Mouse (Mus musculus) spleen, postnatal 10 days (tissue): ENCODE results near the gene Slc16a1.
A peak's percentile ranks its signal among the peaks of the same experiment; 100 is the strongest.
"Not testable (repeated sequence)": the region's sequence is repeated elsewhere in the genome, so short reads cannot be mapped to it uniquely, and the experiment has no call there.

Source experiments
- DNase-seq, 2 experiments: peaks; one replicate each; pipeline ENCODE4 v3.0.0; 2021 to 2022; ENCODE audit warnings: low spot score in 2 of 2

Slc16a1 gene

GRCm38 (mm10) chr3:104674329-104675220 lies 36.1 kb downstream of the Slc16a1 start:
- peak; percentile 62 to 64 for DNase-seq

GRCm38 (mm10) chr3:104675258-104675851 lies 36.9 kb downstream of the Slc16a1 start:
- peak; percentile 80 to 87 for DNase-seq

GRCm38 (mm10) chr3:104677781-104678180 lies 39.3 kb downstream of the Slc16a1 start:
- no peak for DNase-seq

GRCm38 (mm10) chr3:104678826-104679225 lies 40.4 kb downstream of the Slc16a1 start:
- no peak for DNase-seq

- DNase-seq, result peak in 1 of 2 experiments; percentile 74
These were observed 44.4 kb downstream of the Slc16a1 start for GRCm38 (mm10) chr3:104682671-104683504.

GRCm38 (mm10) chr3:104700751-104701335 lies 62.4 kb downstream of the Slc16a1 start:
- DNase-seq, result peak; percentile 65 to 89

- DNase-seq, result no peak
These were observed 63.3 kb downstream of the Slc16a1 start for GRCm38 (mm10) chr3:104701761-104702160.

GRCm38 (mm10) chr3:104703941-104704340 lies 65.5 kb downstream of the Slc16a1 start:
- DNase-seq, result no peak

- DNase-seq, result no peak
These were observed 68.0 kb downstream of the Slc16a1 start for GRCm38 (mm10) chr3:104706446-104706845.

- DNase-seq, result peak in 1 of 2 experiments; percentile 18
These were observed 68.7 kb downstream of the Slc16a1 start for GRCm38 (mm10) chr3:104706951-104707771.

GRCm38 (mm10) chr3:104707772-104708144 lies 69.3 kb downstream of the Slc16a1 start:
- DNase-seq, result not testable (repeated sequence)
